Mouse (Mus musculus) cortical plate, adult 2 months (tissue): ENCODE measurements at regions not wholly inside any gene's neighbourhood (a gene's known extent, or its start where the extent isn't known, plus 50 kb on each side); places are given as distances from the start of the nearest gene placed in this dataset.

Experiments
- CTCF ChIP-seq: fragments of 200-500 bp; IDR thresholded peaks from 2 replicates; pipeline ENCODE4 v1.5.1; 2011; ENCODE audit warnings: mild to moderate bottlenecking, control low read depth, low read length; ENCODE audit not compliant: insufficient read depth; ENCODE audit errors: extremely low read depth
- POLR2A ChIP-seq: fragments of 200-500 bp; IDR thresholded peaks from 2 replicates; pipeline ENCODE4 v1.6.1; 2011; ENCODE audit warnings: mild to moderate bottlenecking, low read length, control low read depth; ENCODE audit not compliant: insufficient read depth; ENCODE audit errors: extremely low read depth

DNA sequence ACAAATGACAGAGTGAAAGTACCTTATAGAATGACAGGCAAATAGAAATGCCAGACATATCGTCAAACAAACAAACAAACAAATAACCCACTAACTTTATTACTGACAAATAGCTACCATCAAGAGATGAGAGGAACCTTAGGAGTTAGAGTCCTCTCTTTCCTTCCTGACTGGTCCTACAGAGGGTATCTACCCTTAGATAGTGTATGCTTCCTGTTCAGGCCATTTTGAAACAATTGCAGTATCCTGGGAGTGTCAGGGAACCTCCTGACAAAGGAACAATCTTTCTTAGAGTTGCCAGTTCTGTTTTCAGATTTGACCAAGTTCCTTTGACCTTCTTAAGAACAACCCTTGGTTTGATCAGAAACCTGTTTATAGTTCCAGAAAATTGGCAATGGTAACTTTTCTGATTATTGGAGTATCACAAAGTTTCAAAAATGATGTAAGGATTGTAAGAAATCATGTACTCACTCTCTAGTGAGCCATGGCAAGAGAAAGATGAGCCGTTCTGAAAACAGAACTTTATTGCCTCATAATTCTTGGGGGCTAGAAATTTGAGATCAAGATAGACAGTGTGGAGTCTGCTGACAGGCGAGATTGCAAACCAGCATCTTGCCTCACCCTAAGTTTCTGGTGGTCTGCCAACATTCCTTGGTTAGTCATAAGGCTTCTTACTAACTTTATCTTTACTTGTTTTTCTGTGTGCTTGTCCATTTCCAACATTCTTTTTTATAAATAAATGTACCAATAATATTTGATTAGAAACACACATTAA is 1170.0 kb upstream of the Cited2 start:
- TF ChIP-seq CTCF (no peak), POLR2A (no peak)
